Mouse (Mus musculus): ENCODE results near the gene Hopx.

Gene Hopx

DNA sequence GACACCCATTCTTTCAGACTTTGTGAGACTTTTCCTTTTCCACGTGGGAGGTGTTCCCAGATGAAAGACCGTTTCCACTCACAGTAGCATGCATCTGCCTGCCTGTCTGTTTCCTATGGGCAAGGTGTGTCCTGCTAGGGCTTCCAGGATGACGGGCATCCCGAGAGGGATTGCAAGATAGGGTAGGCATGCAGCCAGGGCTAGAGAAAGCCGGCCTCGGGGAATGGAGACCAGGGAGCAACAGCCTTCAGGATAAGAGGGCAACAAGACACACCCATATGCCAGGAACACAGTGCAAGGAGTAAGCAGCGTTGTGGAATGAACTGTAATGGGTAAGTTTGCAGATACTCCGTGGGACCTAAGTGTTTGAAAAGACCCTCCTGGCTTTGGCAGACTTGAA is 47.6 kb downstream of the Hopx start:
- DNase-seq: no peak

DNA sequence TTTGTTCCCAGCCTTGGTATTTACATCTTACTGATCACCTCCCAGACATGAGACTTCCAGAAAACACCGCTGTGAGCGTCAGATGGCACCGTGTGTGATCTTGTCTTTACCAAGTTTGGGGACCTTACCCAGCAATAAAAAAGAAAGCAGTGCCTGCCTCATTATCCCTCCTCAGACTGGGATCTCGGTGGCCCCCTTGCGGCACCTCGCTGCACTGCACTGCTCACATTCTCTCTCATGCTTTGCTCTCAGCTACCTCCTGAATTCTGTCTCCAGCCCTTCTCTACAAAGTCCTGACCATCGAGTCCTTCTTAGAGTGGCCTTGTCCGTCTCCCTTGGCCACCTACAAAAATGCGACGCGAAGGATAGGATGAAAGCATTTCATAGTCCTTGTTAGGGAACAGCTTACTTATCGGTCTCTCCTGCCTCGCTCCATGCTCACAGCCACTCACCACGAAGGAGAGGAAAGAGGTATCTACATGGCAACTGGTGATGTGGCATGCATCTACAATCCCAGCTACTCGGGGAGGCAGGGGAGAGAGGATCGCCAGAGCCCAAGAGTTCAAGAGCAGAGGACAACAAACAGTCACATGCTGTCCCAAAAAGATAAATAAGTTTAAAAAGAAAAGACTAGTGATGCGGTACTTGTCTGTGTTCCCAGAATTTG is 53.4 kb downstream of the Hopx start:
- DNase-seq: peak; percentile 40 to 43

DNA sequence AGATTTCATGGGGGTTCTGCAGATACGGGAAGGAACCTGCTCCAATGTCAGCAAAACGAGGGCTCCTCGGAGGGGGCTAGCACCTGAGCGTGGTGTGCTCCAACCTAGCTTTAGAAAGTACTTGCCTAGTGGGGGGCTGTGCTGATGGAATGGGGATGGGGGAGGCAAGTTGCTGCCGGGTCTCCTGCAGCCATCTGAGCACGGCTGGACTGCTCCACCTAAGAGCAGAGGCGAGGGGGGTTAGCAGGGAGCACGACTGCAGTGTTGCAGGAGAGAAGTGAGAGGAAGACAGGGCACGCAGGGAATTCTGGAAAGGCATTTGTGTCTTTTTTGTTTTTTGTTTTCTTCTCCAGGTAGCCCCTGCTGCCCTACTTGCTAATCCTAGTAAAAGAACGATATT is 54.6 kb downstream of the Hopx start:
- DNase-seq: no peak

DNA sequence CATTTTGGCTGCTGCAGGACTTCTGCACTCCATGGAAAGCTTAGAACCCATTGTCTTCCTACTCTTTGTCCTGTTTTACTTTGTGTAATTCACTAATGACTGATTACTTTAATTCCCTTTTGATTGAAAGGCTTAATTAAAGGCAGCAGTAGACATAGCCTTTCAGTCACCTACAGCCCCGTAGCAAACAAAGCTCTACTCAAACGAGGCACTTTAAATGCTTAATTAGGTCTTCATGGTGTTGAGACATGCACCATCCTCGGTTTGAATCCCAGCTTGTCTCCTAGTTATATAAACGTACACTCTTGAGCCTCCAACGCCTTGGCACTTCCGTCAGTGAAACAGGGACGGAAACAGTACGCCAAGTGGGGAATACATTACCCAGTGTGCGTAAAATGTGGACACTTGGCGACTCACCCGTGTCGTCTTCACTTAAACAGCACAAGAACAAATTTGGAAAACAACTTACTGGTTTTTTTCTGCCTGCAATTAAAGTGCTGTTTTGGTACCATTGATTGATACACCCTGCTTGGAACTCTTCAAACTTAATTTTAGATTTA is 58.0 kb downstream of the Hopx start:
- no peak for DNase-seq

DNA sequence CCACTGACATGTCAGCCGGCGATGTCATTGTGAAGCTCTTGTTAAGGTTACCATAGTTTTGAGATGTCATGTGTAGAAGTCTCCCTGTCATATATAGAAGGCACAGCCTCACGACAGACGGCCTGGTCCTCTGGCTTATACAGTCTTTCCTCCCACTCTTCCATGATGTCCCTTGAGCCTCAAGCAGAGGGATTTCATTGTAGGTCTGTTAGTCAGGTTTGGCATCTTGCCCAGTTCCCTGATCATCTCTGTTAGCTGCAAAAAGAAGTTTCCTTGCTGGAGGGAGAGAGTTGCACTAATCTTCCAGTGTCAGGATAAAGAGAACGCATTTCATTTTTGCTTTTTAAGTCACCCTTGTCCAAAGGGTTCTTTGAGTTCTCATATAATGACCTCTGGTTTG is 62.3 kb downstream of the Hopx start:
- no peak for DNase-seq

DNA sequence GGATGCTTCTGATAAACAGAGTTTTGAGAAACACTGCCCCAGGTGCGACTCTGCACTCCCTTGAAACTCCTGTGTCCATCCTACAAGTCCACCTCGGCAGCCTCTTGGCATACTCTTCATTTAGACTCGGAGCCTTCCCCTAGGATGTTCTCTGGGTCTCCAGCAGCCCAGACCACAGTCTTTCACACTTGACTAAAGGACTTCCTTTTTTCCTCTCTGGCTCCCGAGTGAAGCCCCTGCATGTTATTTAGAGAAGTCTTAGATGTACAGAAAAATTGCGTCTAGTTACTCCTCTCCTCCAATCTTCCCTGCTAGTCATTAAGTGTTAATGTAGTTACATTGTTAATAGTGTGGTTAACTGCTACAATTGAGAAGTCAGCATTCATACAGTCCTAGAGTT is 70.6 kb downstream of the Hopx start:
- DNase-seq: no peak

DNA sequence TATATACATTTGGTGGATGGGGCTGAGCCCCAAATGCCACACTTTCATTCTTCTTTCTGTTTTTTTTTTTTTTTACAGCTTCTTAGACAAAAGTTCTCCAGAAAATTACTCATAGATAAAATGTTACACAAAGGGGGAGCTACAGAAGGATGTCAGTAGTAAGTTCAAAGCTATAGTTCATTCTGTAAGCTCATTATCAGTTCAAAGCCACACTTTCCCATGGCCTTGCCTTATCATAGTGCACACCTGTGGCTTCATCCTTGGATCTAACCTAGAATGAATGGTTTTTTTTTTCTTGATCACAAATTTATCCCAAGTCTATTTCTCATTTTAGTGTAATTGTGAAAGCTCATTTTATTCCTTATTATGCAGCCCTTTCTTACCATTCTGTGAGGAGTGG is 75.5 kb downstream of the Hopx start:
- DNase-seq: no peak

DNA sequence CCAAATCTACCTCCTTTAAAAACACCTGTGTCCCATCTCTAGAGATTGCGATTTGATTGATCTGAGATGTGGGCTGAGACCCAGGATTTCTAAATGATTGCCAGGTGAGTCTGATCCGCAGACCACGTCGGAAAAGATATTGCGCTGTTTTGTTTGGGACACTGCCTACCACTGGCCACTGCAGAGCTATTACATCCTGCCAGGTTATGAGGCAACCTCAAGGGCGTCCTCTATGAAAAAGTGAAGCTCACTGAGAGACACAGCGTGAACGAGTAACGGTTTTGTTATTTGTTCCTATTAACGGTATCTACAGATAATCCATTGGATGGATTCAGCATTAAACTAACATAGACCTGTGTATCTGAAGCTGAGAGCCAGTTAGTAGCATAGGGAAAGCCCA is 76.5 kb downstream of the Hopx start:
- no peak for DNase-seq
